In genomic region chr2:11245926-11246325, GRCm38 (mm10) we compare ENCODE assay signal across 24 mouse cellular contexts.
DNase-seq lines count a peak whose midpoint lies in the region; ATAC-seq and TF ChIP-seq lines count a peak whose summit lies in the region.
"Had no signal": no experiment of that assay in that cellular context is flagged by ENCODE, and none has a peak within 500 bp of the region (broad histone marks: within the 10 kb centered on the region; RNA-seq: fewer than 3 reads in every experiment).

No protein-coding gene starts in this region.

- H3K36me3 ChIP-seq in hindbrain, embryonic 14.5 days (replicated peaks; ENCODE audit: control insufficient read depth, insufficient read depth) = no peaks in the 10 kb centered on the region
- no peaks in the 10 kb centered on the region for H3K36me3 ChIP-seq in hindbrain, embryonic 13.5 days
- no peaks in the 10 kb centered on the region for H3K36me3 ChIP-seq in hindbrain, embryonic 16.5 days (ENCODE audit: control insufficient read depth, insufficient read depth, low read length)
- H3K36me3 ChIP-seq in hindbrain, embryonic 10.5 days = no peaks in the 10 kb centered on the region
- H3K36me3 ChIP-seq in midbrain, postnatal 0 days (ENCODE audit: insufficient read depth, low read length) = no peaks in the 10 kb centered on the region
- H3K36me3 ChIP-seq in midbrain, embryonic 13.5 days = no peaks in the 10 kb centered on the region
- H3K36me3 ChIP-seq: embryonic facial prominence, embryonic 10.5 days; embryonic facial prominence, embryonic 12.5 days; forebrain, embryonic 15.5 days; G1E had no signal

- no peaks in the 10 kb centered on the region for H3K4me1 ChIP-seq in hindbrain, embryonic 14.5 days (replicated peaks; ENCODE audit: control insufficient read depth, insufficient read depth, low read length)
- no peaks in the 10 kb centered on the region for H3K4me1 ChIP-seq in hindbrain, embryonic 13.5 days (replicated peaks)
- H3K4me1 ChIP-seq in hindbrain, embryonic 16.5 days (ENCODE audit: control insufficient read depth, insufficient read depth, low read depth, low read length) = no peaks in the 10 kb centered on the region
- no peaks in the 10 kb centered on the region for H3K4me1 ChIP-seq in hindbrain, embryonic 10.5 days (replicated peaks)
- no peaks in the 10 kb centered on the region for H3K4me1 ChIP-seq in midbrain, postnatal 0 days (ENCODE audit: insufficient read depth, low read length)
- no peaks in the 10 kb centered on the region for H3K4me1 ChIP-seq in midbrain, embryonic 13.5 days (replicated peaks)
- H3K4me1 ChIP-seq: embryonic facial prominence, embryonic 10.5 days; embryonic facial prominence, embryonic 12.5 days; forebrain, embryonic 13.5 days; forebrain, embryonic 15.5 days had no signal

- H3K9ac ChIP-seq in hindbrain, embryonic 14.5 days = no peak overlapping the region
- no peak overlapping the region for H3K9ac ChIP-seq in hindbrain, embryonic 13.5 days
- no peak overlapping the region for H3K9ac ChIP-seq in hindbrain, embryonic 16.5 days (ENCODE audit: low read depth, low read length)
- H3K9ac ChIP-seq in midbrain, postnatal 0 days (replicated peaks; ENCODE audit: low read length, poor library complexity, severe bottlenecking) = no peak overlapping the region
- no peak overlapping the region for H3K9ac ChIP-seq in midbrain, embryonic 13.5 days (replicated peaks)
- H3K9ac ChIP-seq: embryonic facial prominence, embryonic 12.5 days; forebrain, embryonic 13.5 days; forebrain, embryonic 15.5 days had no signal

- no peaks in the 10 kb centered on the region for H3K27me3 ChIP-seq in hindbrain, embryonic 14.5 days (ENCODE audit: control insufficient read depth, insufficient read depth, low read length)
- H3K27me3 ChIP-seq in hindbrain, embryonic 13.5 days = no peaks in the 10 kb centered on the region
- H3K27me3 ChIP-seq in hindbrain, embryonic 16.5 days (replicated peaks; ENCODE audit: control insufficient read depth, insufficient read depth, low read length) = no peaks in the 10 kb centered on the region
- no peaks in the 10 kb centered on the region for H3K27me3 ChIP-seq in hindbrain, embryonic 10.5 days (ENCODE audit: insufficient read depth, poor library complexity, severe bottlenecking)
- H3K27me3 ChIP-seq in midbrain, postnatal 0 days (ENCODE audit: insufficient read depth, low read length) = no peaks in the 10 kb centered on the region
- no peaks in the 10 kb centered on the region for H3K27me3 ChIP-seq in midbrain, embryonic 13.5 days
- H3K27me3 ChIP-seq: CH12.LX; embryonic facial prominence, embryonic 12.5 days; forebrain, embryonic 13.5 days; forebrain, embryonic 15.5 days had no signal

- H3K27ac ChIP-seq in hindbrain, embryonic 14.5 days = no peak overlapping the region
- H3K27ac ChIP-seq in hindbrain, embryonic 13.5 days = no peak overlapping the region
- H3K27ac ChIP-seq in hindbrain, embryonic 16.5 days (ENCODE audit: low read depth, low read length) = no peak overlapping the region
- H3K27ac ChIP-seq in hindbrain, embryonic 10.5 days = no peak overlapping the region
- no peak overlapping the region for H3K27ac ChIP-seq in midbrain, postnatal 0 days (ENCODE audit: low read depth, low read length)
- H3K27ac ChIP-seq in midbrain, embryonic 13.5 days = no peak overlapping the region
- H3K27ac ChIP-seq: embryonic facial prominence, embryonic 10.5 days; embryonic facial prominence, embryonic 12.5 days; forebrain, embryonic 13.5 days; forebrain, embryonic 15.5 days had no signal

- peak; percentile 51; the same call in 1 of the 2 replicates for ATAC-seq in hindbrain, embryonic 14.5 days (ENCODE audit: low FRiP score)
- no peak for ATAC-seq in hindbrain, embryonic 13.5 days (ENCODE audit: low FRiP score)
- peak; percentile 58 for ATAC-seq in hindbrain, embryonic 16.5 days
- ATAC-seq in midbrain, postnatal 0 days (ENCODE audit: low FRiP score) = no peak
- no peak for ATAC-seq in midbrain, embryonic 13.5 days
- ATAC-seq: activated CD4-positive, CD25-positive, alpha-beta regulatory T cell, adult 4 months; CD4-positive, CD25-positive, alpha-beta regulatory T cell, adult 4 months; forebrain, embryonic 13.5 days; forebrain, embryonic 15.5 days; Patski had no signal

- no peak for DNase-seq in hindbrain, embryonic 14.5 days (ENCODE audit: low spot score)
- DNase-seq in hindbrain, embryonic 10.5 days (ENCODE audit: low spot score) = no peak
- DNase-seq in midbrain, postnatal 0 days (ENCODE audit: low spot score) = peak; percentile 4
- DNase-seq: adrenal gland, adult 8-10 months; adrenal gland, postnatal 14 days; adrenal gland, postnatal 36 days; B cell, adult 2 months; cerebellum, adult 11-12 months; cerebellum, adult 2 months; cerebellum, adult 9-10 months; cerebellum, postnatal 10 days; cerebellum, postnatal 25 days had no signal

- no peak for TF ChIP-seq CTCF in midbrain, postnatal 0 days (IDR thresholded peaks at IDR 0.05)

- H3K9me3 ChIP-seq in hindbrain, embryonic 14.5 days (ENCODE audit: control insufficient read depth, low read length) = no peaks in the 10 kb centered on the region
- H3K9me3 ChIP-seq in hindbrain, embryonic 13.5 days = no peaks in the 10 kb centered on the region
- H3K9me3 ChIP-seq in hindbrain, embryonic 16.5 days (ENCODE audit: control insufficient read depth, low read length) = no peaks in the 10 kb centered on the region
- no peaks in the 10 kb centered on the region for H3K9me3 ChIP-seq in hindbrain, embryonic 10.5 days
- no peaks in the 10 kb centered on the region for H3K9me3 ChIP-seq in midbrain, postnatal 0 days (ENCODE audit: low read length)
- H3K9me3 ChIP-seq in midbrain, embryonic 13.5 days = no peaks in the 10 kb centered on the region
- H3K9me3 ChIP-seq: embryonic facial prominence, embryonic 10.5 days; embryonic facial prominence, embryonic 12.5 days; forebrain, embryonic 13.5 days; forebrain, embryonic 15.5 days; G1E had no signal

- no peak overlapping the region for H3K4me2 ChIP-seq in hindbrain, embryonic 14.5 days (replicated peaks)
- no peak overlapping the region for H3K4me2 ChIP-seq in hindbrain, embryonic 13.5 days
- H3K4me2 ChIP-seq in hindbrain, embryonic 16.5 days (ENCODE audit: low read length) = no peak overlapping the region
- H3K4me2 ChIP-seq in midbrain, postnatal 0 days (ENCODE audit: low read depth, low read length, poor library complexity, severe bottlenecking) = no peak overlapping the region
- H3K4me2 ChIP-seq in midbrain, embryonic 13.5 days (replicated peaks) = no peak overlapping the region
- H3K4me2 ChIP-seq: embryonic facial prominence, embryonic 12.5 days; forebrain, embryonic 13.5 days; forebrain, embryonic 15.5 days had no signal

- 83% methylated on average over 7 of the region's 7 CpGs for WGBS in hindbrain, embryonic 14.5 days
- WGBS in hindbrain, embryonic 13.5 days = 85% methylated on average over 7 of the region's 7 CpGs
- WGBS in hindbrain, embryonic 16.5 days = 77% methylated on average over 7 of the region's 7 CpGs
- WGBS in hindbrain, embryonic 10.5 days = 89% methylated on average over 7 of the region's 7 CpGs
- 79% methylated on average over 7 of the region's 7 CpGs for WGBS in midbrain, postnatal 0 days
- 84% methylated on average over 7 of the region's 7 CpGs for WGBS in midbrain, embryonic 13.5 days

- H3K4me3 ChIP-seq in hindbrain, embryonic 14.5 days (replicated peaks; ENCODE audit: low read length) = no peak overlapping the region
- no peak overlapping the region for H3K4me3 ChIP-seq in hindbrain, embryonic 13.5 days
- H3K4me3 ChIP-seq in hindbrain, embryonic 16.5 days (ENCODE audit: low read length) = no peak overlapping the region
- H3K4me3 ChIP-seq in hindbrain, embryonic 10.5 days = no peak overlapping the region
- no peak overlapping the region for H3K4me3 ChIP-seq in midbrain, postnatal 0 days (ENCODE audit: low read depth, low read length)
- H3K4me3 ChIP-seq in midbrain, embryonic 13.5 days (replicated peaks) = no peak overlapping the region
- H3K4me3 ChIP-seq: embryonic facial prominence, embryonic 10.5 days; embryonic facial prominence, embryonic 12.5 days; forebrain, embryonic 13.5 days; forebrain, embryonic 15.5 days had no signal

Comparison
In these comparisons a context has a peak if more than half of its experiments do, and no peak if none do; other contexts are left out.
1. ATAC-seq: peak in hindbrain, embryonic 14.5 days (single experiment) and hindbrain, embryonic 16.5 days (single experiment); none in hindbrain, embryonic 13.5 days (single experiment), midbrain, postnatal 0 days (single experiment) and midbrain, embryonic 13.5 days (single experiment).